Mouse (Mus musculus) hindbrain, embryonic 14.5 days (tissue): ENCODE results near the gene Hoxa4. TPM values are rescaled to one million over a fixed set of nuclear protein-coding genes. Genes with fewer than 3 reads are reported as not detected.

Source experiments
- ATAC-seq: fragments of 200-750 bp; cut with Nextera tagmentation; 2 replicates; pipeline ENCODE4 v1.8.0; 2017; ENCODE audit warnings: moderate number of reproducible peaks, mild to moderate bottlenecking, moderate TSS enrichment, moderate library complexity; ENCODE audit not compliant: low FRiP score
- DNase-seq: peaks from one replicate; pipeline ENCODE4 v3.0.0-alpha.2; 2015; ENCODE audit warnings: low spot score
- H3K27ac ChIP-seq: fragments of 300-500 bp; sonication (generic); 2 replicates; pipeline ENCODE4 v1.5.1; 2014; ENCODE audit warnings: mild to moderate bottlenecking, moderate library complexity
- H3K27me3 ChIP-seq: fragments of 300-500 bp; sonication (generic); 2 replicates; pipeline ENCODE4 v1.6.1; 2014; ENCODE audit warnings: mild to moderate bottlenecking, low read length, mixed read lengths; ENCODE audit not compliant: control insufficient read depth, insufficient read depth
- H3K36me3 ChIP-seq: fragments of 300-500 bp; sonication (generic); replicated peaks from 2 replicates; pipeline ENCODE4 v1.6.1; 2014; ENCODE audit not compliant: control insufficient read depth, insufficient read depth
- H3K4me1 ChIP-seq: fragments of 300-500 bp; sonication (generic); replicated peaks from 2 replicates; pipeline ENCODE4 v1.6.1; 2014; ENCODE audit warnings: antibody characterized with exemption, low read length, mixed read lengths; ENCODE audit not compliant: control insufficient read depth, insufficient read depth
- H3K4me2 ChIP-seq: fragments of 300-500 bp; sonication (generic); replicated peaks from 2 replicates; pipeline ENCODE4 v1.6.1; 2014; ENCODE audit warnings: mild to moderate bottlenecking, moderate library complexity
- H3K4me3 ChIP-seq: fragments of 300-500 bp; sonication (generic); replicated peaks from 2 replicates; pipeline ENCODE4 v1.5.1; 2014; ENCODE audit warnings: mild to moderate bottlenecking, low read length
- H3K9ac ChIP-seq: fragments of 300-500 bp; sonication (generic); 2 replicates; pipeline ENCODE4 v1.6.1; 2014
- H3K9me3 ChIP-seq: fragments of 300-500 bp; sonication (generic); 2 replicates; pipeline ENCODE4 v1.6.1; 2016; ENCODE audit warnings: low read length; ENCODE audit not compliant: control insufficient read depth
- WGBS: fragments of 180-500 bp; shearing (Covaris S2); extraction: QIAGEN DNeasy Blood & Tissue Kit; methylation state at CpG from one replicate; pipeline ENCODE4 v1.1.7; 2014; 5-methylcytosine and 5-hydroxymethylcytosine counted together
- microRNA counts: library from miRNA; unstranded; fragments of <30 nt; microRNA quantifications from one replicate; lab custom pipeline; 2016
- microRNA-seq: library from miRNA; unstranded; fragments of <30 nt; microRNA quantifications from one replicate; pipeline ENCODE4, GENCODE M21; 2016
- polyA plus RNA-seq: library from polyadenylated mRNA; unstranded; fragments of >200 nt; fragmentation: Nextera tagmentation; extraction: Ambion mirVana; gene quantifications from 2 replicates; pipeline ENCODE4 v1.2.1, GENCODE M21; 2014

Hoxa4 gene
- polyA plus RNA-seq, 1 experiment from 2014 or later, result 22.5 TPM

GRCm38 (mm10) chr6:52152226-52153193 lies 39.0 kb downstream of the Hoxa4 start:
- DNase-seq (peak; percentile 32), ATAC-seq (no peak)
- no peaks in the 10 kb centered on the region for H3K4me1 ChIP-seq
- no peaks in the 10 kb centered on the region for H3K9me3 ChIP-seq
- H3K36me3 ChIP-seq, result no peaks in the 10 kb centered on the region
- no peak overlapping the region for H3K4me2 ChIP-seq
- H3K9ac ChIP-seq, result no peak overlapping the region
- H3K27me3 ChIP-seq, result peaks cover 85% of the 10 kb centered on the region
- H3K4me3 ChIP-seq, result no peak overlapping the region
- WGBS, result 8% methylated on average over 16 of the region's 16 CpGs
- no peak overlapping the region for H3K27ac ChIP-seq

GRCm38 (mm10) chr6:52151571-52151970 lies 40.0 kb downstream of the Hoxa4 start:
- DNase-seq (no peak), ATAC-seq (no peak)
- Histone ChIP-seq H3K27ac (no peak overlapping the region), H3K4me1 (no peaks in the 10 kb centered on the region), H3K27me3 (peaks cover 84% of the 10 kb centered on the region), H3K36me3 (no peaks in the 10 kb centered on the region), H3K4me2 (no peak overlapping the region), H3K9me3 (no peaks in the 10 kb centered on the region), H3K4me3 (no peak overlapping the region), H3K9ac (no peak overlapping the region)
- 25% methylated on average over 4 of the region's 4 CpGs for WGBS

GRCm38 (mm10) chr6:52150401-52150966 lies 41.1 kb downstream of the Hoxa4 start:
- Histone ChIP-seq H3K36me3 (no peaks in the 10 kb centered on the region), H3K9ac (no peak overlapping the region), H3K9me3 (no peaks in the 10 kb centered on the region), H3K27me3 (peaks cover 77% of the 10 kb centered on the region), H3K4me3 (no peak overlapping the region), H3K27ac (no peak overlapping the region), H3K4me2 (no peak overlapping the region), H3K4me1 (no peaks in the 10 kb centered on the region)
- no peak for ATAC-seq
- DNase-seq, result no peak
- WGBS, result 7% methylated on average over 16 of the region's 16 CpGs

MicroRNA genes within 50 kb of the gene (microRNA counts, 519-probe panel; counts per million panel counts)
- microRNA mmu-miR-196b (lab: Ali Mortazavi, UCI), result not detected

Small RNA genes lying within 50 kb of the gene (microRNA-seq; reads per million reads assigned to microRNA genes)
- gene Mir196b, result 41.3 reads per million, percentile 41 among the genes with 10 or more reads in this experiment

Other genes starting within 250 kb of the Hoxa4 start
- gene Skap2, start 179.2 kb downstream of the Hoxa4 start, polyA plus RNA-seq, result 33.1 and 38.6 TPM in 2 replicates
- gene Hoxa1, start 33.4 kb downstream of the Hoxa4 start, polyA plus RNA-seq, result 2.6 and 3.0 TPM in 2 replicates
- gene Hoxa2, start 26.9 kb downstream of the Hoxa4 start, polyA plus RNA-seq, result 27.6 and 35.1 TPM in 2 replicates
- gene 5730596B20Rik, start 14.3 kb downstream of the Hoxa4 start, polyA plus RNA-seq, result 4.1 and 5.0 TPM in 2 replicates
- gene Hoxa5, start 12.8 kb upstream of the Hoxa4 start, polyA plus RNA-seq, result 175 and 180 TPM in 2 replicates
- 25.4 and 29.8 TPM in 2 replicates for gene Hoxa6, start 17.0 kb upstream of the Hoxa4 start, polyA plus RNA-seq
- 21.7 and 24.9 TPM in 2 replicates for gene Hoxa3, start 21.6 kb upstream of the Hoxa4 start, polyA plus RNA-seq
- not detected in 2 replicates for gene Gm28308, start 21.6 kb upstream of the Hoxa4 start, polyA plus RNA-seq
- 18.7 and 25.2 TPM in 2 replicates for gene Hoxa7, start 30.1 kb upstream of the Hoxa4 start, polyA plus RNA-seq
- gene Hoxa9, start 39.3 kb upstream of the Hoxa4 start, polyA plus RNA-seq, result 1.5 and 2.0 TPM in 2 replicates
- 0.37 TPM in 1 of 2 replicates, not detected in the other for gene Hoxa10, start 49.1 kb upstream of the Hoxa4 start, polyA plus RNA-seq
- not detected in 2 replicates for gene Hoxa11, start 54.1 kb upstream of the Hoxa4 start, polyA plus RNA-seq
- gene Hoxa13, start 69.1 kb upstream of the Hoxa4 start, polyA plus RNA-seq, result not detected in 2 replicates
- gene Evx1, start 121.7 kb upstream of the Hoxa4 start, polyA plus RNA-seq, result 3.4 and 4.1 TPM in 2 replicates